Mouse (Mus musculus) heart, postnatal 0 days (tissue): ENCODE measurements around the gene Pde4a.

Experiments used
- CTCF ChIP-seq: IDR thresholded peaks from 2 replicates; pipeline ENCODE4 v1.5.1; 2016; ENCODE audit warnings: antibody characterized with exemption, control low read depth, low read depth
- EP300 ChIP-seq: IDR thresholded peaks from 2 replicates; pipeline ENCODE4 v1.6.1; 2016; ENCODE audit warnings: antibody characterized with exemption, low read depth

DNA sequence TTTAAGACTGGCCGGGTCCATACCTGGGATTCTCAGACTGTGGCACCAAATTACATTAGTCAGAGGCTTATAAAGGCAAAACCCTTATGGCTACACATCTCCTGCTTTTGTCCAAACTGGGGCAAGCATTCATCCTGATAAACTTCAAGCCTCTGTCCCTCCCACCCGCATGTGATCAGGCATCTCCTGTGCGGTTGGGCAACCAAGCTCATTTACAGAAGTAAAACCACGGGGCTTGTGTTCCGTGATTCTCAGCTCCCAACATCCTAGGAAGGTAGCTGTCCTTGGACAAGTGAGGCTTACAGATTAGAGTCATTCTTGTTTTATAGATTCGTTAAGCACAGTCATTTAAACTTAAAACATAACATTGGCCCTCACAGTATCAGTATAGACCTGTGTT, 41.3 kb downstream of the Pde4a start:
- no peak for TF ChIP-seq CTCF
- TF ChIP-seq EP300 = no peak
